Mouse (Mus musculus) splenic B cell, adult 2 months (primary cell): ENCODE data around the gene Map3k1.
A peak's percentile ranks its signal among the peaks of the same experiment; 100 is the strongest.

ENCODE experiments used
- DNase-seq: peaks from one replicate; pipeline ENCODE4 v3.0.0-alpha.2; 2011; ENCODE audit warnings: low read depth, low spot score
- H3K27me3 ChIP-seq: 2 replicates; pipeline ENCODE4 v1.6.1; 2012; ENCODE audit warnings: mild to moderate bottlenecking, low read length, moderate library complexity, mixed read lengths; ENCODE audit not compliant: control insufficient read depth, poor library complexity, insufficient read depth, severe bottlenecking
- H3K36me3 ChIP-seq: 2 replicates; pipeline ENCODE4 v1.6.1; 2012; ENCODE audit warnings: mild to moderate bottlenecking, low read length, moderate library complexity, mixed read lengths; ENCODE audit not compliant: control insufficient read depth, poor library complexity, insufficient read depth, severe bottlenecking

The Map3k1 gene

DNA sequence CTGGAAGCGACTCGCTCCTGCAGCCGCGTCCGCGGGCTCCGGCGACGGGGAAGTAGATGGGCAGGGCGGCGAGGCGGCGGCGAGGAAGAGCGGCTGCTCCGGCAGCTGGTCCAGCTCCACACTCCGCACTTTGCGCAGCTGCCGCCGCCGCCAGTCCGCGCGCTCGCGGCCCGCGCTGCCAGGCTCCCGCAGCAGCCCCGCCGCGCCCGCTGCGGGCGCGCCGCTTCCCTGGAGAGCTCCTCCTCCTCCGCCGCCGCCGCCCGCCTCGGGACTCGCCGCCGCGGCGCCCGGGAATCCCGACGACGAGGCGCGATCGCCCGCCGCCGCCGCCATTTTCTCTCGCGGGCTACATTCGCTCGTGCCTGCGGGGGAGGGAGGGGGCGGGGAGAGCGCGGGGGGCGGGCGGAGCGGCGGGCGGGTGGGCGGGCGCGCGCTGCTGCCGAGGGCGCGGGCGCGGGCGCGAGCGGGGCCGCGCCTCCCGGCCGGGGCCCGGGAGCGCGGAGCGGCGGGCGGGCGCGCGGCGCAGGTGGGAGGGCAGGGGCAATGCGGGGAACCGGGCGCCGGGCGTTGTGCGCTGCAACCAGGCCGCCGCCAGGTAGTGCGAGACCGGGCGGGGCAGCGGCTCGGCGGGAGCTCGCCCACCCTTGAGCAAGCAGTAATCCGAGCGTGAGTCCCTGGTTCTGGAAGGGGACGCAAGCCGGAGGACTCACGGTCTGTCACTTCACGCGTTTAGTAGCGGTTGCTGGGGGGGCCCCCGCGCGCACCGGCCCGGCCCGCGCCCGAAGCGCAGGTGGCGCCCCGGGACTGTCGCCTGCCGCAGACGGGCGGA, at the start of gene Map3k1:
Map3k1 (minus strand) TSS at position 357 of the 829 bp plus-strand sequence.
- DNase-seq = peak; percentile 85
- Histone ChIP-seq H3K36me3 (no peaks in the 10 kb centered on the region), H3K27me3 (no peaks in the 10 kb centered on the region)

DNA sequence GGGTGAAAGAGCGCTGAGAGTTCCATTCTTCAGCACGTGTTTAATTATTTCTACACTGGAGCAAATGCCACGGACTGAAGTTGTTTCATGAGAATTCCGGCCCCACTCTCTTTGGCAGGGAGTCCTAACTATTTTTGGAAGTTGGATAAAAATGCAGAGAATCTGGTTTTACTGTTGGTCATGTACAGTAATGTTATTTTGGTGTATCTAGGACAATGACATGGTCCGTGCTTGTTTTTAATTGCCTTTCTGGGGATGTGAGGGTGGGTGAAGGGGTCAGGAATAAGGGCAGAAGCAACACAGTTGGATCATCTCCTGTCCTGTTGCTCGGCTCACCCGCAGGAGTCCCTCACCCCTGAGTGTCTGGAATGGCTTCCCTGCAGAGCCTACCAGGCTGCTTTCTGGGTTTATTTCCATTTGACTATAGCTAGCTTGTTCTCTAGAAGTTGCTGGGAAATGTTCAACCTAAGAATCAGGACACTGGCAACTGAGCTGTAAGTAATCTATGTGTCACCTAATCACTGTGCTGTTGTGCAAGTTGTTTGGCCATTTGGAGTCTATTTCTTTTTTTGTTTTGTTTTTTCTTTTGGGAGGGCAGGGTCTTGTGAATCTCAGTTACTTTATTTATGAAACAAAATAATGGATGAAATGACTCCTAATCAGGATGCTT, 48.1 kb upstream of the Map3k1 start:
- no peak for DNase-seq
- H3K36me3 ChIP-seq = no peaks in the 10 kb centered on the region
- H3K27me3 ChIP-seq = no peaks in the 10 kb centered on the region

- Histone ChIP-seq H3K27me3 (no peaks in the 10 kb centered on the region), H3K36me3 (no peaks in the 10 kb centered on the region)
- no peak for DNase-seq
Measured at GRCm38 (mm10) chr13:111856232-111856631, 47.4 kb upstream of the Map3k1 start.

- DNase-seq = no peak
- no peaks in the 10 kb centered on the region for H3K36me3 ChIP-seq
Measured at GRCm38 (mm10) chr13:111852451-111853224, 43.8 kb upstream of the Map3k1 start.

DNA sequence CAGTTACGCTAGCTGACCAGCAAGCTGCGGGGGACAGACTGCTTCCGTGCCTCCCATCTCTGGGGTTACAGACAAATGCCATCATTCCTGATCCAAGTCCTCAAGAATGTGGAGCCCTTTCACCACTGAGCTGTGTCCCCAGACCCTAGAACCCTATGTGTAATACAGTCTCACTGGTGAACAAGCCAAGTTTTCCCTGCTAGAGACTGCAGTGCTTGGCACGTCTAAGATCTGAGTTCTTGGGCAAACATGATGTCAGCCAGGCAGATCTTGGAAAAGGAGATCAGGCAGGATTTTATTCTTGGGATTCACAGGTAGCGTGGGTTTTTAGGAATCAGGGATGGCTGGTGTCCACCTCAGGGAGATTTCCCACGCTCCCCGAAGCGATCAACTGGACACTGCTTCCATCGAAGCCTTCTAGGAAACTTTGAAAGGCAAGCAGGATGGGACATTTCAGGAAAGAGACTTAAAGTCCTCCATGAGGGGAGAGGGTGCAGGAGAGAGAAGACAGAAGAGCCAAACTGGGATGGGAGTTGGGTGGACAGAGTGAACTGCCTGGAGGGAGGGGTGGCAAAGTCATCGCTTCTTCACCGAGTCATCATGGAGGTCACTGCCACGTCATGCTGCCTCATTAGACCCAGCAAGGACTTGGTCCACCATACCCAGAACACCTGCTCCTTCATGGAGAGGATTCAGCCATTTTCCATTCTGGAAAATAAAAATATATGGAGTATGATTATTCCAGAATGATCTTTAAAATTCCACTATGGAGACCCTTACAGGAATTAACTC, 41.4 kb upstream of the Map3k1 start:
- Histone ChIP-seq H3K27me3 (no peaks in the 10 kb centered on the region), H3K36me3 (no peaks in the 10 kb centered on the region)
- DNase-seq = no peak

More at GRCm38 (mm10) chr13:111852451-111853224, 43.8 kb upstream of the Map3k1 start:
- no peaks in the 10 kb centered on the region for H3K27me3 ChIP-seq

DNA sequence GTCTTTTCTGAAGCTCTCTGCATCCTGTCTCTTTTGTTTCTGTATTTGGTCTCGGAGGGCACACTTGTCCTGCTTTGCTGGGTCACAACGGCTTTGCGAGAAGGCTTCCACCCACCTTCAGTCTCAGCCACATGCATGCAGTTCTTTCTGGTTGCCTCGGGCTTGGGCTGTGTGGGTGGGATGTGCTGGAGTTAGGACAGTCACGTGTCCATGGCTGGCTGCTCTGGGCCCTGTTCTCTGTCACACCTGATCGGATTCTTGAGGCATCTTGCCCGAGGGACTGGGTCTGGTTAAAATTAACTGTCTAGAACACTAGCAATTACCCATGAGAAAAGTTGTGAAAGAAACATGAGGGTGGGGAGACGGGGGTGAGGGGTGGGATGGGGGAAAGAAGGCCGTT, 36.7 kb upstream of the Map3k1 start:
- Histone ChIP-seq H3K27me3 (no peaks in the 10 kb centered on the region), H3K36me3 (no peaks in the 10 kb centered on the region)
- peak; percentile 70 for DNase-seq

- DNase-seq = no peak
- Histone ChIP-seq H3K36me3 (no peaks in the 10 kb centered on the region), H3K27me3 (no peaks in the 10 kb centered on the region)
Measured at GRCm38 (mm10) chr13:111844313-111844712, 35.5 kb upstream of the Map3k1 start.

- no peak for DNase-seq
- Histone ChIP-seq H3K27me3 (no peaks in the 10 kb centered on the region), H3K36me3 (no peaks in the 10 kb centered on the region)
Measured at GRCm38 (mm10) chr13:111835787-111836186, 27.0 kb upstream of the Map3k1 start.

GRCm38 (mm10) chr13:111834613-111835012, 25.8 kb upstream of the Map3k1 start:
- no peak for DNase-seq
- H3K27me3 ChIP-seq = no peaks in the 10 kb centered on the region
- no peaks in the 10 kb centered on the region for H3K36me3 ChIP-seq

DNA sequence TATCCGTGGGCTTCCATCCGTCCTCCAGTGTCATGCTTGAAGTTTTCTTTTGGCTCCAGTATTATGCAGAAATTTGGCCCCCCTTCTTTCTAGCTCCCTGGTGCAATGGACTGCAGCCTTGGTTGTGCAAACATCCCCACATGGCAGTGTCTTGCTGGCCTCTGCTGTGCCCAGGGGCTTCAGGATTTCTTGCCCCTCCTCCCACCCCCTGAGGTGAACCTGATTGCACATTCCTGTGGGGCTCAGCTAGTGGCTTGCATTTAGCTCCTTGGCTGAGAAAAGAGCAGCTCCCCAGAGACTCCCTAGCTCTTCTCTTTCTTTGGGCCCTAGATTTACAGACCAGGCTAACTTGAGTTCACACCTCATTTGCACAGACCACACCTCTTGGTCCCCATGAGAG, 20.7 kb upstream of the Map3k1 start:
- Histone ChIP-seq H3K27me3 (no peaks in the 10 kb centered on the region), H3K36me3 (no peaks in the 10 kb centered on the region)
- no peak for DNase-seq

DNA sequence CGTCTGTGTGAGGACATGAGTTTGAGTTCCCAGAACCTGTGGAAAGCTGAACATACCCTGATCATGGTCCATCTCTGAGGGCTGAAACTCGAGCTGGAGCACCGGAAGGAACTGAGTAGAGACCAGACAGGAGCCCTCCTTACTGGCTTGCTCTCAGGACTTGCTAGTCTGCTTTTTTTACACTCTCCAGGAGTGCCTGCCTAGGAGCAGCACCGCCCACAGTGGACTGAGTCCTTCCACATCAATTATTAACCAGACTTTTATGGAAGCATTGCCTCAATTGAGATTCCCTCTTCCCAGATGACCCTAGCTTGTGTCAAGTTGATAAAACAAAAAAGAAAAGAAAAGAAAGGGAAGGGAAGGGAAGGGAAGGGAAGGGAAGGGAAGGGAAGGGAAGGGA, 18.7 kb upstream of the Map3k1 start:
- no peaks in the 10 kb centered on the region for H3K36me3 ChIP-seq

DNA sequence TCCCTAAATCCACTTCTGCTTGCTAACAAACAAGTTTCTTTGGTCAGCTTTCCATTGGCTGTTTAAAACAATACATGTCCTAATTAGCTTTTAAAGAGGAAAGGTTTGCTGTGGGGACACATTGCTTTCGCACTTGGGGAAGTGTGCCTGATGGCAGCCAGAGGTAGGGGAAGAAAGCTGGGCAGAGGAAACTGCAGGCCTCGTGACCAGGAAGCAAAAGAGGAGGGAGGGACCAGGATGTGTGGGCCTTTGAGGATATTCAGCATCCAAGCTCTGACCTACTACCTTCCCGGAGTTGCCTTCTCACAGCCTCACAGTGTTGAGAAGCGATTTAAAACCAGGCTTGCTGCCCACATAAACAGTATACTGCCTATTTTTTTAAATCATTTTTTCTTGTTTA, 15.4 kb upstream of the Map3k1 start:
- Histone ChIP-seq H3K36me3 (no peaks in the 10 kb centered on the region), H3K27me3 (no peaks in the 10 kb centered on the region)
- DNase-seq = no peak

More for the DNA sequence above, 18.7 kb upstream of the Map3k1 start:
- no peak for DNase-seq
- H3K27me3 ChIP-seq = no peaks in the 10 kb centered on the region

- Histone ChIP-seq H3K27me3 (no peaks in the 10 kb centered on the region), H3K36me3 (no peaks in the 10 kb centered on the region)
- peak; percentile 82 for DNase-seq
Measured at GRCm38 (mm10) chr13:111821727-111822375, 13.1 kb upstream of the Map3k1 start.
